Comparison of ENCODE assay signal across 8 mouse cellular contexts in genomic region chr11:120467051-120467735, GRCm38 (mm10). TPM values are rescaled to one million over a fixed set of nuclear protein-coding genes. Genes with fewer than 3 reads are reported as not detected.
DNase-seq lines count a peak whose midpoint lies in the region; ATAC-seq and TF ChIP-seq lines count a peak whose summit lies in the region.

Gene Arl16, minus strand, starts transcription at chr11:120467607.

- under 1% methylated on average over 54 of the region's 54 CpGs for WGBS in forebrain, embryonic 13.5 days
- under 1% methylated on average over 54 of the region's 54 CpGs for WGBS in large intestine, adult 2 months
- 1% methylated on average over 54 of the region's 54 CpGs for WGBS in liver, postnatal 0 days (ENCODE audit: insufficient replicate concordance)
- under 1% methylated on average over 54 of the region's 54 CpGs for WGBS in neural tube, embryonic 14.5 days

- H3K27me3 ChIP-seq in ES-Bruce4 (ENCODE audit: control insufficient read depth, insufficient read depth, low read length, poor library complexity, severe bottlenecking) = no peaks in the 10 kb centered on the region
- no peaks in the 10 kb centered on the region for H3K27me3 ChIP-seq in forebrain, embryonic 13.5 days
- no peaks in the 10 kb centered on the region for H3K27me3 ChIP-seq in liver, postnatal 0 days (ENCODE audit: insufficient read depth, low read length)
- no peaks in the 10 kb centered on the region for H3K27me3 ChIP-seq in neural tube, embryonic 14.5 days (ENCODE audit: control insufficient read depth, insufficient read depth, low read length)

- no peak within 1 kb of the TSS for H3K27ac ChIP-seq in ES-Bruce4 (ENCODE audit: insufficient read depth, low read length)
- peak within 1 kb of the TSS; percentile 79 for H3K27ac ChIP-seq in forebrain, embryonic 13.5 days
- peak within 1 kb of the TSS; percentile 67 for H3K27ac ChIP-seq in liver, postnatal 0 days (ENCODE audit: low read depth)
- H3K27ac ChIP-seq in neural tube, embryonic 14.5 days (ENCODE audit: low read depth, low read length) = peak within 1 kb of the TSS; percentile 80

- peak within 1 kb of the TSS; percentile 68 for H3K9ac ChIP-seq in ES-Bruce4 (ENCODE audit: low read depth, poor library complexity, severe bottlenecking)
- peak within 1 kb of the TSS; percentile 96 for H3K9ac ChIP-seq in forebrain, embryonic 13.5 days
- H3K9ac ChIP-seq in liver, postnatal 0 days (replicated peaks) = peak within 1 kb of the TSS; percentile 88
- peak within 1 kb of the TSS; percentile 74 for H3K9ac ChIP-seq in neural tube, embryonic 14.5 days (replicated peaks; ENCODE audit: low read depth, low read length)

- no peak for TF ChIP-seq CTCF in ES-Bruce4 (IDR thresholded peaks at IDR 0.05; ENCODE audit: low read depth, low read length)
- TF ChIP-seq CTCF in liver, postnatal 0 days (IDR thresholded peaks at IDR 0.05; ENCODE audit: low read depth) = no peak; the same call in 1 of the 2 replicates

- peak; percentile 95 for DNase-seq in heart, postnatal 10 days
- DNase-seq in large intestine, adult 2 months (ENCODE audit: low read depth, low spot score) = peak; percentile 97
- peak; percentile 97 for DNase-seq in liver, postnatal 0 days
- peak; percentile 94 for DNase-seq in testis, postnatal 10 days (ENCODE audit: low spot score)

- no peaks in the 10 kb centered on the region for H3K4me1 ChIP-seq in ES-Bruce4 (ENCODE audit: control insufficient read depth, insufficient read depth, low read length)
- H3K4me1 ChIP-seq in forebrain, embryonic 13.5 days = peaks cover 27% of the 10 kb centered on the region
- peaks cover 18% of the 10 kb centered on the region for H3K4me1 ChIP-seq in liver, postnatal 0 days (ENCODE audit: insufficient read depth)
- H3K4me1 ChIP-seq in neural tube, embryonic 14.5 days (ENCODE audit: control insufficient read depth, insufficient read depth, low read length) = peaks cover 20% of the 10 kb centered on the region

- no peaks in the 10 kb centered on the region; the same call in 1 of the 2 replicates for H3K36me3 ChIP-seq in ES-Bruce4 (ENCODE audit: control insufficient read depth, insufficient read depth, low read length, poor library complexity, severe bottlenecking)
- H3K36me3 ChIP-seq in forebrain, embryonic 13.5 days (ENCODE audit: poor library complexity, severe bottlenecking) = peaks cover 65% of the 10 kb centered on the region
- peaks cover 31% of the 10 kb centered on the region for H3K36me3 ChIP-seq in liver, postnatal 0 days (replicated peaks; ENCODE audit: insufficient read depth, low read length)
- H3K36me3 ChIP-seq in neural tube, embryonic 14.5 days (ENCODE audit: control insufficient read depth, insufficient read depth, low read length) = peaks cover 43% of the 10 kb centered on the region

- peak; percentile 65 for TF ChIP-seq POLR2A in ES-Bruce4 (IDR thresholded peaks at IDR 0.05; ENCODE audit: insufficient read depth, low read length)

- peak; percentile 100 for ATAC-seq in cerebellum, adult (ENCODE audit: insufficient number of reproducible peaks, low FRiP score, low TSS enrichment)
- peak; percentile 100 for ATAC-seq in forebrain, embryonic 13.5 days
- peak; percentile 99 for ATAC-seq in liver, postnatal 0 days
- ATAC-seq in neural tube, embryonic 14.5 days (ENCODE audit: low read depth) = peak; percentile 100

- H3K4me2 ChIP-seq in forebrain, embryonic 13.5 days = peak within 1 kb of the TSS; percentile 93
- peak within 1 kb of the TSS; percentile 92 for H3K4me2 ChIP-seq in liver, postnatal 0 days (ENCODE audit: low read depth, low read length)
- H3K4me2 ChIP-seq in neural tube, embryonic 14.5 days (ENCODE audit: low read depth, low read length) = peak within 1 kb of the TSS; percentile 63

- H3K9me3 ChIP-seq in ES-Bruce4 (replicated peaks; ENCODE audit: control insufficient read depth, insufficient read depth, low read length, poor library complexity, severe bottlenecking) = no peaks in the 10 kb centered on the region
- H3K9me3 ChIP-seq in forebrain, embryonic 13.5 days (replicated peaks) = no peaks in the 10 kb centered on the region
- H3K9me3 ChIP-seq in liver, postnatal 0 days (ENCODE audit: low read length) = no peaks in the 10 kb centered on the region
- no peaks in the 10 kb centered on the region for H3K9me3 ChIP-seq in neural tube, embryonic 14.5 days (ENCODE audit: control insufficient read depth, low read length)

- H3K4me3 ChIP-seq in ES-Bruce4 (ENCODE audit: low read depth, low read length) = peak within 1 kb of the TSS; percentile 86
- H3K4me3 ChIP-seq in forebrain, embryonic 13.5 days = peak within 1 kb of the TSS; percentile 95
- H3K4me3 ChIP-seq in liver, postnatal 0 days (ENCODE audit: low read depth, low read length) = peak within 1 kb of the TSS; percentile 96
- peak within 1 kb of the TSS; percentile 77 for H3K4me3 ChIP-seq in neural tube, embryonic 14.5 days (ENCODE audit: low read depth, low read length)

- intact Hi-C loops in heart, postnatal 10 days (cut with DNase I) = no loop called here

- no peak for TF ChIP-seq EP300 in ES-Bruce4 (IDR thresholded peaks at IDR 0.05; ENCODE audit: insufficient read depth, low read depth, low read length)
- TF ChIP-seq EP300 in liver, postnatal 0 days (IDR thresholded peaks at IDR 0.05; ENCODE audit: low read depth) = no peak

RNA-seq across cellular contexts. Expression of gene Arl16, which starts in this region (rescaled TPM):
- polyA plus RNA-seq in ES-Bruce4 (2011; ENCODE audit: insufficient read depth, insufficient read length, low read depth, missing spikeins) = 10.7 and 11.0 TPM in 2 replicates
- polyA plus RNA-seq in forebrain, embryonic 13.5 days (2015; fragmentation: Nextera tagmentation; extraction: Ambion mirVana) = 49.8 and 56.5 TPM in 2 replicates
- 10 to 100 TPM; 13.6 to 16.5 TPM for total RNA-seq in heart, postnatal 10 days (2021)
- 16.8 and 18.8 TPM in 2 replicates for polyA plus RNA-seq in large intestine, adult 2 months (2012; rRNA removed)
- 11.9 and 13.5 TPM in 2 replicates for polyA plus RNA-seq in liver, postnatal 0 days (2015; fragmentation: Nextera tagmentation; extraction: Ambion mirVana)
- polyA plus RNA-seq in neural tube, embryonic 14.5 days (2014; fragmentation: Nextera tagmentation; extraction: Ambion mirVana) = 65.5 and 68.1 TPM in 2 replicates
